Mouse (Mus musculus): ENCODE data around the gene Nudcd3.

DNA sequence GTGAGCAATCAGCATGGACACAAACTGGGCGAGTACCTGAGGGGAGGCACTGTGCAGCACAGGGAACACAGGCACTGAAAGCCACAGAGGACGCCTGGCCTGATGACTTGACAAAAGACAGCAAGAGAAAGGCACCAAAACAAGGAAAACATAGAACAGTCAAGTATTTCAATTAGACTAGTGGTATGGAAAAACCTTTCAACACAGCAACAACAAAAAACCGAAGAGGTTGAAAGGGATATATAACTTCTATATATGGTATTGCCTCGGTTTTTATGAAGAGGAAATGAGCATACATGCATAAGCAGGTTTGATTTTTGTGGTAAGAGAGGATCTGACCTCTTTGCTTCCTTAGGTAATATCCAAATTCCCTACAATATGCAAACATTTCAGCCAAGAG, 47.4 kb downstream of the Nudcd3 start:
- TF ChIP-seq CTCF (IDR thresholded peaks at IDR 0.05; ENCODE audit: low read depth), result no peak
- no peak for TF ChIP-seq EP300 (IDR thresholded peaks at IDR 0.05; ENCODE audit: low read depth)

Measured in heart, postnatal 0 days (tissue).